Mouse (Mus musculus) right cerebral cortex, adult 2 months (tissue): ENCODE results near the gene Enox1.

Source experiments
- DNase-seq, 2 experiments: peaks; one replicate each; pipeline ENCODE4 v3.0.0; 2021 to 2022; ENCODE audit warnings: low spot score in 2 of 2

Gene Enox1

GRCm38 (mm10) chr14:77272931-77273446, 116.4 kb downstream of the Enox1 start:
- peak in 1 of 2 experiments; percentile 34 for DNase-seq

- DNase-seq = no peak
These were observed 117.2 kb downstream of the Enox1 start for GRCm38 (mm10) chr14:77273721-77274120.

GRCm38 (mm10) chr14:77275607-77276006, 119.0 kb downstream of the Enox1 start:
- no peak for DNase-seq

- DNase-seq = no peak
These were observed 122.6 kb downstream of the Enox1 start for GRCm38 (mm10) chr14:77279143-77279542.

GRCm38 (mm10) chr14:77280454-77280853, 123.9 kb downstream of the Enox1 start:
- no peak for DNase-seq

GRCm38 (mm10) chr14:77280893-77281292, 124.3 kb downstream of the Enox1 start:
- no peak for DNase-seq

- peak; percentile 33 to 41 for DNase-seq
These were observed 127.4 kb downstream of the Enox1 start for GRCm38 (mm10) chr14:77283939-77284338.

- no peak for DNase-seq
These were observed 128.9 kb downstream of the Enox1 start for GRCm38 (mm10) chr14:77285453-77285852.

GRCm38 (mm10) chr14:77291756-77292155, 135.2 kb downstream of the Enox1 start:
- no peak for DNase-seq

GRCm38 (mm10) chr14:77297039-77297438, 140.5 kb downstream of the Enox1 start:
- DNase-seq = peak; percentile 51 to 64

GRCm38 (mm10) chr14:77298327-77298726, 141.8 kb downstream of the Enox1 start:
- DNase-seq = no peak

- no peak for DNase-seq
These were observed 153.0 kb downstream of the Enox1 start for GRCm38 (mm10) chr14:77309571-77309970.

GRCm38 (mm10) chr14:77311456-77311855, 154.9 kb downstream of the Enox1 start:
- DNase-seq = no peak

- no peak for DNase-seq
These were observed 162.8 kb downstream of the Enox1 start for GRCm38 (mm10) chr14:77319396-77319795.

- peak; percentile 25 to 35 for DNase-seq
These were observed 167.8 kb downstream of the Enox1 start for GRCm38 (mm10) chr14:77324348-77324747.

GRCm38 (mm10) chr14:77327693-77328092, 171.1 kb downstream of the Enox1 start:
- DNase-seq = no peak

- DNase-seq = no peak
These were observed 173.2 kb downstream of the Enox1 start for GRCm38 (mm10) chr14:77329791-77330190.

- no peak for DNase-seq
These were observed 187.2 kb downstream of the Enox1 start for GRCm38 (mm10) chr14:77343662-77344340.

- DNase-seq = no peak
These were observed 189.7 kb downstream of the Enox1 start for GRCm38 (mm10) chr14:77346296-77346695.

- no peak for DNase-seq
These were observed 195.3 kb downstream of the Enox1 start for GRCm38 (mm10) chr14:77351803-77352352.

- no peak for DNase-seq
These were observed 206.1 kb downstream of the Enox1 start for GRCm38 (mm10) chr14:77362662-77363061.

- no peak for DNase-seq
These were observed 211.8 kb downstream of the Enox1 start for GRCm38 (mm10) chr14:77368411-77368810.

- no peak for DNase-seq
These were observed 212.5 kb downstream of the Enox1 start for GRCm38 (mm10) chr14:77369070-77369469.
